Mouse (Mus musculus) cerebellum, postnatal 4 days (tissue): ENCODE results near the gene Katnal1.

Experiments
- DNase-seq, 2 experiments: peaks; one replicate each; pipeline ENCODE4 v3.0.0; 2022; ENCODE audit warnings: low spot score in 2 of 2, mixed read lengths in 1 of 2

Katnal1 gene

GRCm38 (mm10) chr5:148929116-148929449 lies at the start of gene Katnal1:
Gene Katnal1 (minus strand): TSS chr5:148929320.
- no peak for DNase-seq

- no peak for DNase-seq
These were observed 49.5 kb upstream of the Katnal1 start for GRCm38 (mm10) chr5:148978458-148979165.

- no peak for DNase-seq
These were observed 48.8 kb upstream of the Katnal1 start for GRCm38 (mm10) chr5:148977698-148978457.

- DNase-seq = no peak
These were observed 47.8 kb upstream of the Katnal1 start for GRCm38 (mm10) chr5:148976876-148977275.

GRCm38 (mm10) chr5:148975035-148975434 lies 45.9 kb upstream of the Katnal1 start:
- DNase-seq = no peak

- no peak for DNase-seq
These were observed 44.0 kb upstream of the Katnal1 start for GRCm38 (mm10) chr5:148973019-148973668.

- no peak for DNase-seq
These were observed 43.0 kb upstream of the Katnal1 start for GRCm38 (mm10) chr5:148972167-148972566.

GRCm38 (mm10) chr5:148969648-148970047 lies 40.5 kb upstream of the Katnal1 start:
- DNase-seq = no peak

- DNase-seq = no peak
These were observed 39.9 kb upstream of the Katnal1 start for GRCm38 (mm10) chr5:148968958-148969576.

- no peak for DNase-seq
These were observed 39.1 kb upstream of the Katnal1 start for GRCm38 (mm10) chr5:148968179-148968578.

- DNase-seq = no peak
These were observed 37.3 kb upstream of the Katnal1 start for GRCm38 (mm10) chr5:148966395-148966794.

GRCm38 (mm10) chr5:148965691-148966333 lies 36.7 kb upstream of the Katnal1 start:
- DNase-seq = peak in 1 of 2 experiments; percentile 34

GRCm38 (mm10) chr5:148965089-148965591 lies 36.0 kb upstream of the Katnal1 start:
- DNase-seq = no peak

GRCm38 (mm10) chr5:148964251-148964650 lies 35.1 kb upstream of the Katnal1 start:
- DNase-seq = no peak

- DNase-seq = no peak
These were observed 31.1 kb upstream of the Katnal1 start for GRCm38 (mm10) chr5:148960211-148960610.

- peak in 1 of 2 experiments; percentile 16 for DNase-seq
These were observed 30.2 kb upstream of the Katnal1 start for GRCm38 (mm10) chr5:148959068-148959990.

GRCm38 (mm10) chr5:148958355-148958754 lies 29.2 kb upstream of the Katnal1 start:
- peak in 1 of 2 experiments; percentile 19 for DNase-seq

- DNase-seq = no peak
These were observed 27.9 kb upstream of the Katnal1 start for GRCm38 (mm10) chr5:148956898-148957535.

GRCm38 (mm10) chr5:148956091-148956490 lies 27.0 kb upstream of the Katnal1 start:
- DNase-seq = no peak

GRCm38 (mm10) chr5:148955575-148955974 lies 26.5 kb upstream of the Katnal1 start:
- DNase-seq = no peak
